Mouse (Mus musculus): ENCODE data around the gene Igfbpl1. TPM values are rescaled to one million over a fixed set of nuclear protein-coding genes. Genes with fewer than 3 reads are reported as not detected.

Igfbpl1 gene
- total RNA-seq (2021), result 10 to 100 TPM; 12.5 to 14.5 TPM

DNA sequence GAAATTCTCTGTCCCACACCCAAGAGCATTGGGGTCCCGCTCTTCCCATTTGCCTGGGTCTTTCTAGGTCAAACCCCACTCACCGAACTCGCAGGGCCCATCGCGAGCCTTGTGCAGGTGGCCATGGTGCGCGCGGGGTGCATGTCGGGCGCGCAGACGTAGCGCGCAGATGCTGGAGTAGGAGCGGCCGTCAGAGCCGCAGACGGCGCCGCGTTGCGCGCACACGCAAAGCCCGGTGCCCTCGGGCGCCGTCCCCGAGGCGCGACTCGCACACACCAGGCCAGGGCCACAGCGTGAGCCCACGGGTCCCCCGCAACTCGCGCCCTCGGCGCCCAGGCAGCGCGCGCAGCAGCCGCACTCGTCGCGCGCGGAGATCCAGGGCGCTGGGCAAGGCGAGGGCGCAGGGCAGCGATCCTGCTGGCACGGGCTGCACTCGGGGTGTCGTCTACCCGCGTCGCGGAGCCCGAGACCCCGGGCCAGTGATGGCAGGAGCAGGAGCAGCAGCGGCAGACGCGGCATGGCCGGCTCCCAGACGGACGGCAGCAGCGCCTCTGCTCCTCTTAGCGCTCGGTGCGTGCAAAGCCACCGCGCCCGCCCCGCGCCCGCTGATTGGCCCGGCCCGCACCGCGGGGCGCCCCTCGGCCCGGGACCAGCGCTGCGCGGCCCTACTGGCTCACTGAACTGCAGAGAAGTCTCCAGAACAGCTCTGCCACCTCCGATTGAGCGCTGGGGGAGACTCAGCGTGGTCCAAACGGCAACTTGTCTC, at the start of gene Igfbpl1:
Igfbpl1 (minus strand) TSS at position 649 of the 766 bp plus-strand sequence.
- no peak for DNase-seq (ENCODE audit: extremely low spot score in 1 of 2, low spot score in 1 of 2)

DNA sequence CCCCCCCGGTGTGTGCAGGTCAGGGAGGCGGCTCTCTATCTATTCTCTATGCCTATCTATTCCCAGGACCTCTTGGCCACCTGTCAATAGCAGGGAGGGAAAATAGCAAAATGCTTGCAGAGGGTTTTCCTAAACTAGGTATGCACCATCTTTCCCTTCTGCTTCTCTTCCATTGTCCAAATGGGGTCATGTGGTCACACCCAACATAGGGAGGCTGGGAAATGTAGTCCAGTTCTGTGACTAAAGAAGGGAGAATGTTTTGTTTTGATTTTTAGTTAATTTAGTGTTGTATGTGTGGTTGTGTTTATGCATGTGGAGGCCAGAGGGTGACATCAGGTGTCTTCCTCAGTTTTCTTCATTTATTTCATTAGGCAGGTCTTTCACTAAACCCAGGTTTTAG, 45.4 kb upstream of the Igfbpl1 start:
- DNase-seq (ENCODE audit: extremely low spot score in 1 of 2, low spot score in 1 of 2), result no peak

- no peak for DNase-seq (ENCODE audit: extremely low spot score in 1 of 2, low spot score in 1 of 2)
Observed at GRCm38 (mm10) chr4:45869021-45869815, 42.5 kb upstream of the Igfbpl1 start.

DNA sequence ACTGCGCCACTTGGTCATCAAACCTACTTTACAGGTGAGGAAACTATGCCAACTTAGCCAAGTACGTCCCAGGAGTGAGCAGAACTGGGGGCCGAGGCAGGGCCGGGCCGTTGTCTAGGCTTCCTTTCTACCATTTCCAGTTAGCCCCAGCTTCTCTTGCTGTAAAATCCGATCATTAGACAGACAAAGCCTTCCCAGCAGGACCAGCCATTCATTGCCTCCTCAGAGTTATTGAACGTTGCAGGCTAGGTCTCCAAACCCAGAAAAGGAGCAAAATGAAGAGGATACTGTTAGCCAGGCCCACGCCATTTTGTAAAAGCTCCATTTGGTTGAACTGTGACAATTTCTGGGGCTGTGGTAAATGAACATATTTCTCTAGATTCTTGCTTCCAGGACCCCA, 40.7 kb upstream of the Igfbpl1 start:
- no peak for DNase-seq (ENCODE audit: extremely low spot score in 1 of 2, low spot score in 1 of 2)

- DNase-seq (ENCODE audit: extremely low spot score in 1 of 2, low spot score in 1 of 2), result no peak
Observed at GRCm38 (mm10) chr4:45861160-45861559, 34.4 kb upstream of the Igfbpl1 start.

GRCm38 (mm10) chr4:45855803-45856424, 29.2 kb upstream of the Igfbpl1 start:
- DNase-seq (ENCODE audit: extremely low spot score in 1 of 2, low spot score in 1 of 2), result peak; percentile 61 to 89

- no peak for DNase-seq (ENCODE audit: extremely low spot score in 1 of 2, low spot score in 1 of 2)
Observed at GRCm38 (mm10) chr4:45853496-45854246, 26.9 kb upstream of the Igfbpl1 start.

GRCm38 (mm10) chr4:45851640-45852051, 24.9 kb upstream of the Igfbpl1 start:
- no peak for DNase-seq (ENCODE audit: extremely low spot score in 1 of 2, low spot score in 1 of 2)

DNA sequence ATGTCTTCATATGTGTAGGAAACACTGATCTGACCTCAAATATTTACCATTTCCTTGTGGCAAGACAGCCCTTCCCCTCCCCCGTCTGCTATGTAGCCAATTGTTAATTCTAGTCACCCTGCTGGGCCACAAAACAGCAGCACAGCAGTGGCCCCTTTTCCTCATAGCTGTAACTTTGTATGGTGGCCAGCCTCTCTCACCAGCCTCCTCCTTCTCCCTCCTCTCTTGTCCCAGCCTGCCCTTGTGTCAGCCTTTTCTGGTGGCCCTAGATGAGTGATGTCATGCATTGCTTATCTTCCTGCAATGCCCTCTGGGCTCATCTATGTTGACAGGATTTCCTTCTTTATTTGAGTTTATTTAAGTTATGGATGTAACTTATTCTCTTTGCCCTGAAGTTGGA, 22.7 kb upstream of the Igfbpl1 start:
- DNase-seq (ENCODE audit: extremely low spot score in 1 of 2, low spot score in 1 of 2), result no peak

GRCm38 (mm10) chr4:45848825-45849156, 22.1 kb upstream of the Igfbpl1 start:
- no peak for DNase-seq (ENCODE audit: extremely low spot score in 1 of 2, low spot score in 1 of 2)

DNA sequence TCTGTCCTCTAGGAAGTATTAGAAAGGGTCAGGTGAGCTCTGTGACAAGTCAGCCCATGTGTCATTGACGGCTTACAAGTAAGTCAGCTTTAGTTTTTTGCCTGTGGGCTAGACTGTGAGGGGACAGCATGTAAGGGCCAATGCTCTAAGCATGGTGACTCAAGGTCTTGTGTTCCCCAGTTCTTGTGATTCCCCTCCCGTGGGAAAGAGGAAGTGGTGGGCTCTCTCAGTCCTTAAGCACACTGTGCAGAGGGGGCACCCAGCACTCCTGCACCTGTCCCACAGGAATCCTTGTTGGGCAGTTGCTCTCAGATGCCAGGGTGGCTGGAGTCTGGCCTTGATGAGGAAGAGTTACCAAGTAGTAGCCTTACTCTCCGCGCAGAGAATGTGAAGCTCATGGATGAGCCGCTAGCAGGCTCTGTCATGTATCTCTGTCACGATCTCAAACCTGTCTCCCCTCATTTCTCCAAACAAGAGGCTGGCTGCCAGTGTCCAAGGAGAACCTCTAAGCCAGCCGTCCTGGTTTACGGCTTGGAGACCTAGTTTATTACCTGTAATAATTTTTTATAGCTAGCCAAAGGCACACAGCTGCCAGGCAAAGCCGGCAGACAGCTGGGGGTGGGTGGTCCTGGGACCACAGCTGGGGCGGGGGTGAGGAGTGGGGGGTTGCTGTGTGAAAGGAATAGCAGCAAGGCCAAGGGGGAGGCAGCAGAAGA, 21.5 kb upstream of the Igfbpl1 start, which contains the start of gene Stra6l:
Stra6l (plus strand) TSS at position 556 of the 716 bp plus-strand sequence.
- no peak for DNase-seq (ENCODE audit: extremely low spot score in 1 of 2, low spot score in 1 of 2)

DNA sequence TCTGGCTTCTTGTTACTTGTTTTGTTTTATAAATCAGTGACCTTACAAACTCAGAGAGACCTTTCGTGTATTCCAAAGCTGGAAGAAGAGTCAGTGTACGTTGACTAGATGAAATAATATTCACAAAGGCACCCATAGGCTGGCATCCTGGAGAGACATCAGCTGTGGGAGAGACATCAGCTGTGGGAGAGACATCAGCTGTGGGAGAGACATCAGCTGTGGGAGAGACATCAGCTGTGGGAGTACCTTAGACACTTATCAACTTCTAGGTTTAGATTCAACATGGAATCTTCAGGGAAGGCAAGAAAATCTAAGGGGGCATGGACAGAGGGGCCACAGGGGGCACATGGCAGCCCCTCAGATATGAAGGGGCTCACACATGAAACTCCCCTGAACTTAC, 19.5 kb upstream of the Igfbpl1 start:
- no peak for DNase-seq (ENCODE audit: extremely low spot score in 1 of 2, low spot score in 1 of 2)

DNA sequence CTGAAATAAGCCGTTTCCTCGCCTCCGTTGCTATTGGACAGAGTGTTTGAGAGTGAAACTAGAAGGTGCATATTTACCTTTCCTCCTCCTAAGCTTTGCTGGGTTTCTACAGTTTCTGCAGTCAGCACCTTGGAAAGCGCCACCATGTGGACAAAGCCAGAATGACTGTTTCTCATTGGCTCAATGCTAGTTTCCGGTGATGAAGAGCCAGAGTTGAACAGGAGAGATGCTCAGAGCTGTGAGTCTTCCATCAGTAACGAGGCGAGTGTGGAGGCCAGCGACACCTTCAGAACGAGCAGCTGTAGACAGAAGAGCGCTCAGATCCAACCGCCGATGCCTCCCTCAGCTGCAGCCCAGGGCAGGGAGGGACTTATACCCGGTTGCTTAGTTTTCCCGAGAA, 17.6 kb upstream of the Igfbpl1 start:
- peak in 1 of 2 experiments; percentile 63 for DNase-seq (ENCODE audit: extremely low spot score in 1 of 2, low spot score in 1 of 2)

DNA sequence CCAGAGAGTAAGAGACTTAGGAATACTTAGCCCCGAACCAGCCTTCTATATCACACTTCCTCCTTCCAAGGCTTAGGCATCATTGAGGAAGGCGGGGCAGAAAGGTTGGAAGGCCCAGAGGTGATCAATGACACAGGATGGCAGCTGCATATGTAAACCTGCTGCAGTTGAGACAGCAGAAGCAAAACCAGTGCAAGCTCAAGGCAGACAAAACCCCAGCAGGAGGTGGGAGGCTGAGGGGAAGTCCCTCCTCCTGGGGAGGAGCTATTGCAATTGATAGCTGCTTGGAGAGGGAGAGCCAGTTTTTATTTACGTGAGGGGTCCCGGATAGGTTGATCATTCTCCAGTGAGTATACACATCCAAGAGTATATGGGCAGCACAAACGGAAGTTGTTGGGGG, 6.7 kb upstream of the Igfbpl1 start:
- no peak for DNase-seq (ENCODE audit: extremely low spot score in 1 of 2, low spot score in 1 of 2)

DNA sequence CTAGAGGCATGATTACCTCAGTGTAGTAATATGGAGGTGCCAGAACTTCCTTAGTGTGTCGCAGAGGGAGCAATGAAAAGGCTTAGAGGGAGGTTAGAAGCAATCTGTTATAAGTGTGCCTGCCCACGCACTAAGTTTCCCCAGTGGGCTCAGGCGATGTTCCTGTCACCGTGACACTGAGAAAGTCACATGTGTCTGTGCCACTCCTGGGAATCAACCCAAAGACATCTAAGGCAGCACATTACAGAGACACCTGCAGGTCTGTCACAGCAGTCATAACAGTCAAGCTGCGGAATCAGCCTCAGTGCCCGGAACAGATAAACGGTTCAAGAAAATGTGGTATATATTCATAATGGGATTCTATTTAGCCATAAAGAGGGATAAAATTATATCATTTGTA, 5.3 kb upstream of the Igfbpl1 start:
- no peak for DNase-seq (ENCODE audit: extremely low spot score in 1 of 2, low spot score in 1 of 2)

DNA sequence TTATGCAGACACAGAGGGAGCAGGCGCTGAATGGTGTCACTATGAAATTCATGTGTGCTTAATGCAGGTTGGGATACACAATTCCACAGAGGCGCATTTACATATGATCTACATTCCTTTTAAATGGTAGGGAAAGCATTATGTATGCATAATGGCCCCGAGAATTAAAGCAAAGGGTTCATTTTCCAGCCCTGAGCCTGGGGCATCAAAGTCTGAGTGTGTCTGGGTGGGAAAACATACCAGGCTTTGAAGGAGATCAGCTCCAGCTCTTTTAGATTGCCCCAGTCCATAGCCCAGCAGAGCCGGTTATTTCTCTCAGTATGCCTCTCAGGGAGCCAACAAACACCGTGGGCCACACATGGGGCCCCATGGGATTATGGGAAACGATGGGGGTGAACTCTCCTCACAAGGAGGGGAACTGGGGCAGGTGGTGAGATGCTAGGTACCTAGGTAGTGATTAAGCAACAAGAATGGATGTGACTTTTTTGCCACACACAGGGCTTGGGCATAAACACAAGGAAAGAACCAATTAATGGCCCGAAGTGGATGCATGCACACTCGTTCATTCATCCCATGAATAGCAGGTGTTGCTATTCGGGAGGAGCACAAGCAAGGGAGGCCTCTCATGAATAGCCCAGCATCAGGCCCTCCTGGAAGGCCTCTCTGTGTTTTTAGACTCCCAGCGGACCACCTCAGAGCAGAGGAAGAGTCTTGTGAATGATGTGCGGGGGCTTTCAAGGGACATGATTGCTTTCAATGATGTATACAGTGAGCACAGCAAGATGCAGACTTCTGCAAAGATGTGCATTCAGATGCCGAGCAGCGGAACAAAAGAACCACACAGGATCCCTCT, 3.4 kb upstream of the Igfbpl1 start:
- no peak for DNase-seq (ENCODE audit: extremely low spot score in 1 of 2, low spot score in 1 of 2)

GRCm38 (mm10) chr4:45824761-45825556, 1.8 kb downstream of the Igfbpl1 start:
- DNase-seq (ENCODE audit: extremely low spot score in 1 of 2, low spot score in 1 of 2), result no peak

DNA sequence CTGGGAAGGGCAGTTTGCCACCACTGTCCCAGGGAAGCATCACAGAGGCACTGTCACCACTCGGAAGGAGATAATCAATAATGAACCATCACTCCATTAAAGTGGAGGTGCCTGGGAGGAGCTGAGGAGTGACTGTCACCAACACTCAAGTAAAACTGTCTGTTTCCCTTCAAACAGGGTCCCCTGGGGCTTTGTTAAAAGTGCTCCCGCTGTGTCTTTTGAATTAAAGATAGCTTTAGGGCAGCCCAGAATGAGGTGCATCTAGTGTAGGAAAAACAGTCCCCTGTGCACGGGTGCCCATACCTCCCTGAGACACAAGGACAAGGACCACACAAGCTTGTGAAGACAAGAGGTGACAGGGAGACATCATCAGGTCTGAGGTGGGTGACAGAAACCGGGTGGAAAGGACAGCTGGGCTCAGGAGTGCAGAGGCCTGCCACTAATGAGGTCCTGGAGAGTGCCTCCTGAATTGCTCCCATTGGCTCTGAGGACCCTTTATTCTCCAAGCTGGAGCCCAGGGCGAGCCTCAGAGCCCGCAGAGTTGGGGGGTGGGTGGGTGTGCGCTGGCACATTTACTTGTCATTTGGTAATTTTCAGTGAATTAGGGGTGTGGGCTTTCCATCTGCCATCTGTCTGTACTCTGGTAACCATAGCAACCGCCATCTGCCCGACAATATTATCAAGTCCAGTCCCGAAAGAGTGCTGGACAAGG, 2.5 kb downstream of the Igfbpl1 start:
- no peak for DNase-seq (ENCODE audit: extremely low spot score in 1 of 2, low spot score in 1 of 2)
